Mouse (Mus musculus) MEL (cell line): ENCODE measurements around the gene Nav1. TPM values are rescaled to one million over a fixed set of nuclear protein-coding genes. Genes with fewer than 3 reads are reported as not detected.
A peak's percentile ranks its signal among the peaks of the same experiment; 100 is the strongest.

Source experiments
- DNase-seq: peaks from one replicate; pipeline ENCODE4 v3.0.0; 2011; ENCODE audit warnings: low read depth, low spot score
- H3K27ac ChIP-seq: 2 replicates; pipeline ENCODE4 v1.5.1; 2012; ENCODE audit warnings: low read depth, mild to moderate bottlenecking, control low read depth, low read length, moderate library complexity; ENCODE audit not compliant: control insufficient read depth
- H3K27me3 ChIP-seq, 2 experiments: fragments of 150-350 bp in 1 of 2; sonication (generic) in 1 of 2; 2 replicates each; pipeline ENCODE4 v1.6.1; 2012; ENCODE audit warnings: low read length in 2 of 2, mild to moderate bottlenecking in 2 of 2, improper control_type of control experiment in 1 of 2, moderate library complexity in 1 of 2; ENCODE audit not compliant: insufficient read depth in 2 of 2, control insufficient read depth in 1 of 2
- H3K36me3 ChIP-seq, 2 experiments: 2 replicates each; pipeline ENCODE4 v1.6.1; 2012 to 2014; ENCODE audit warnings: low read length in 2 of 2, improper control_type of control experiment in 1 of 2, inconsistent platforms in 1 of 2, mild to moderate bottlenecking in 1 of 2; ENCODE audit not compliant: insufficient read depth in 2 of 2, control insufficient read depth in 1 of 2
- H3K4me1 ChIP-seq, 2 experiments: fragments of 150-350 bp in 1 of 2; sonication (generic) in 1 of 2; 2 replicates each; pipeline ENCODE4 v1.6.1; 2012; ENCODE audit warnings: low read length in 2 of 2, improper control_type of control experiment in 1 of 2, mild to moderate bottlenecking in 1 of 2; ENCODE audit not compliant: insufficient read depth in 2 of 2, control insufficient read depth in 1 of 2
- H3K4me3 ChIP-seq, 2 experiments: fragments of 150-350 bp in 1 of 2; sonication (generic) in 1 of 2; 2 replicates each; pipeline ENCODE4 v1.5.1; 2012; ENCODE audit warnings: low read depth in 2 of 2, low read length in 2 of 2, mild to moderate bottlenecking in 2 of 2, moderate library complexity in 2 of 2, control low read depth in 1 of 2, improper control_type of control experiment in 1 of 2; ENCODE audit not compliant: control insufficient read depth in 1 of 2, insufficient read depth in 1 of 2
- H3K79me2 ChIP-seq: 2 replicates; pipeline ENCODE4 v1.6.1; 2012; ENCODE audit warnings: mild to moderate bottlenecking, low read length, moderate library complexity; ENCODE audit not compliant: control insufficient read depth, poor library complexity, insufficient read depth
- H3K9ac ChIP-seq: 2 replicates; pipeline ENCODE4 v1.6.1; 2012; ENCODE audit warnings: low read depth, mild to moderate bottlenecking, control low read depth, low read length, moderate library complexity; ENCODE audit not compliant: control insufficient read depth, poor library complexity, severe bottlenecking
- H3K9me3 ChIP-seq: fragments of 150-350 bp; sonication (generic); replicated peaks from 2 replicates; pipeline ENCODE4 v1.6.1; 2012; ENCODE audit warnings: mild to moderate bottlenecking, low read length, improper control_type of control experiment, moderate library complexity; ENCODE audit not compliant: insufficient read depth
- BHLHE40 ChIP-seq: IDR thresholded peaks from 2 replicates; pipeline ENCODE4 v1.6.1; 2012; ENCODE audit warnings: low read depth, mild to moderate bottlenecking, inconsistent platforms, low read length, improper control_type of control experiment, borderline replicate concordance
- CHD1 ChIP-seq: IDR thresholded peaks from 2 replicates; pipeline ENCODE4 v1.6.1; 2012; ENCODE audit warnings: low read depth, mild to moderate bottlenecking, inconsistent platforms, low read length, improper control_type of control experiment
- ELF1 ChIP-seq: IDR thresholded peaks from 2 replicates; pipeline ENCODE4 v1.6.1; 2014; ENCODE audit warnings: low read depth, mild to moderate bottlenecking, inconsistent platforms, low read length, improper control_type of control experiment, moderate library complexity
- EP300 ChIP-seq, 2 experiments: IDR thresholded peaks; 2 replicates each; pipeline ENCODE4 v1.6.1; 2011; ENCODE audit warnings: improper control_type of control experiment in 2 of 2, low read length in 2 of 2, low read depth in 1 of 2, mild to moderate bottlenecking in 1 of 2
- HCFC1 ChIP-seq: IDR thresholded peaks from 2 replicates; pipeline ENCODE4 v1.6.1; 2012; ENCODE audit warnings: low read depth, mild to moderate bottlenecking, inconsistent platforms, low read length, improper control_type of control experiment, moderate library complexity
- JUND ChIP-seq: IDR thresholded peaks from 2 replicates; pipeline ENCODE4 v1.6.1; 2011; ENCODE audit warnings: low read depth, mild to moderate bottlenecking, improper control_type of control experiment, low read length
- KAT2A ChIP-seq: conservative IDR thresholded peaks from 2 replicates; pipeline ENCODE4 v1.6.1; 2012; ENCODE audit warnings: low read depth, low read length, improper control_type of control experiment, inconsistent platforms
- MAX ChIP-seq: IDR thresholded peaks from 2 replicates; pipeline ENCODE4 v1.6.1; 2011; ENCODE audit warnings: low read length, improper control_type of control experiment
- MEF2A ChIP-seq: IDR thresholded peaks from 2 replicates; pipeline ENCODE4 v1.6.1; 2014; ENCODE audit warnings: low read depth, mild to moderate bottlenecking, inconsistent platforms, low read length, improper control_type of control experiment; ENCODE audit not compliant: poor library complexity, insufficient replicate concordance, severe bottlenecking; ENCODE audit errors: extremely low read depth
- MXI1 ChIP-seq: IDR thresholded peaks from 2 replicates; pipeline ENCODE4 v1.6.1; 2011; ENCODE audit warnings: mild to moderate bottlenecking, low read depth, low read length, improper control_type of control experiment
- NELFE ChIP-seq: IDR thresholded peaks from 2 replicates; pipeline ENCODE4 v1.6.1; 2011; ENCODE audit warnings: low read depth, low read length, improper control_type of control experiment
- POLR2A ChIP-seq, 2 experiments: IDR thresholded peaks; 2 replicates each; pipeline ENCODE4 v1.6.1; 2011 to 2012; ENCODE audit warnings: low read length in 2 of 2, mild to moderate bottlenecking in 2 of 2, control low read depth in 1 of 2, improper control_type of control experiment in 1 of 2, low read depth in 1 of 2, moderate library complexity in 1 of 2; ENCODE audit not compliant: control insufficient read depth in 1 of 2, insufficient read depth in 1 of 2, poor library complexity in 1 of 2
- SMC3 ChIP-seq: IDR thresholded peaks from 2 replicates; pipeline ENCODE4 v1.6.1; 2011; ENCODE audit warnings: low read depth, low read length, improper control_type of control experiment
- TAL1 ChIP-seq: IDR thresholded peaks from 2 replicates; pipeline ENCODE4 v1.6.1; 2012; ENCODE audit warnings: mild to moderate bottlenecking, inconsistent platforms, low read length, moderate library complexity, mixed read lengths
- UBTF ChIP-seq: IDR thresholded peaks from 2 replicates; pipeline ENCODE4 v1.6.1; 2012; ENCODE audit warnings: low read depth, mild to moderate bottlenecking, inconsistent platforms, low read length, improper control_type of control experiment, moderate library complexity, borderline replicate concordance; ENCODE audit not compliant: insufficient read depth
- USF1 ChIP-seq: IDR thresholded peaks from 2 replicates; pipeline ENCODE4 v1.6.1; 2014; ENCODE audit warnings: low read depth, mild to moderate bottlenecking, inconsistent platforms, low read length, improper control_type of control experiment, moderate library complexity
- USF2 ChIP-seq, 2 experiments: IDR thresholded peaks; 2 replicates each; pipeline ENCODE4 v1.6.1; 2011 to 2012; ENCODE audit warnings: improper control_type of control experiment in 2 of 2, low read length in 2 of 2, borderline replicate concordance in 1 of 2, inconsistent platforms in 1 of 2, low read depth in 1 of 2, mild to moderate bottlenecking in 1 of 2; ENCODE audit not compliant: insufficient read depth in 1 of 2
- ZKSCAN1 ChIP-seq: IDR thresholded peaks from 2 replicates; pipeline ENCODE4 v1.6.1; 2012; ENCODE audit warnings: low read depth, mild to moderate bottlenecking, inconsistent platforms, low read length, improper control_type of control experiment, moderate library complexity
- ZNF384 ChIP-seq: IDR thresholded peaks from 2 replicates; pipeline ENCODE4 v1.6.1; 2012; ENCODE audit warnings: low read depth, mild to moderate bottlenecking, inconsistent platforms, low read length, improper control_type of control experiment
- polyA plus RNA-seq, 2 experiments: library from polyadenylated mRNA; stranded (reverse) in 1 of 2; unstranded in 1 of 2; fragments of >175 nt in 1 of 2; fragments of >200 nt in 1 of 2; gene quantifications; 2 replicates each; pipeline versions ENCODE4 v1.2.1 to v1.2.4; 2012; ENCODE audit warnings: low replicate concordance in 2 of 2, low read depth in 1 of 2; ENCODE audit not compliant: insufficient read length in 2 of 2, insufficient read depth in 1 of 2, missing spikeins in 1 of 2
- total RNA-seq: library from RNA; depleted of rRNA; stranded (reverse); fragments of 300-350 nt; gene quantifications from 2 replicates; pipeline ENCODE4 v1.2.3, GENCODE M21; 2012

Gene Nav1
- total and polyA plus RNA-seq, 3 experiments, result 0.89 to 9.6 TPM; not detected in 1

- peak; percentile 49; the same call in 1 of the 2 replicates for TF ChIP-seq ELF1
- TF ChIP-seq NELFE, result no peak
- no peak for TF ChIP-seq MAX
- no peak for TF ChIP-seq ZKSCAN1
- no peak for TF ChIP-seq BHLHE40
- no peak for TF ChIP-seq TAL1
- 0 out of 4 replicates have a peak, but pooled peaks of 1 of the 2 experiments have one; percentile 32 for TF ChIP-seq EP300 (IDR thresholded peaks at IDR 0.05; ENCODE audit: low read depth in 1 of 2, low read length in 2 of 2)
- no peak for TF ChIP-seq USF2 (IDR thresholded peaks at IDR 0.05; ENCODE audit: borderline replicate concordance in 1 of 2, insufficient read depth in 1 of 2, low read depth in 1 of 2, low read length in 2 of 2)
Measured at GRCm38 (mm10) chr1:135619932-135620391, 12.9 kb upstream of the Nav1 start (continued).

- Histone ChIP-seq H3K4me3 (no peak overlapping the region), H3K9ac (no peak overlapping the region), H3K4me1 (0 out of 4 replicates have a peak, but pooled peaks cover 0 to 2% of the 10 kb centered on the region in 2 experiments)
- no peak for TF ChIP-seq SMC3
- TF ChIP-seq MXI1, result no peak
- no peak for TF ChIP-seq ZKSCAN1
- no peak for TF ChIP-seq ZNF384
- no peak for TF ChIP-seq MEF2A
- no peak for TF ChIP-seq UBTF
- TF ChIP-seq KAT2A, result no peak
- TF ChIP-seq CHD1, result no peak
- TF ChIP-seq JUND, result no peak
- TF ChIP-seq USF1, result no peak
- no peak for TF ChIP-seq HCFC1
- TF ChIP-seq POLR2A (IDR thresholded peaks at IDR 0.05; ENCODE audit: control insufficient read depth in 1 of 2, insufficient read depth in 1 of 2, low read depth in 1 of 2, low read length in 2 of 2, poor library complexity in 1 of 2), result no peak
- TF ChIP-seq, all 39 proteins: peak for 0
- H3K79me2 ChIP-seq, result no peaks in the 10 kb centered on the region
- no peaks in the 10 kb centered on the region for H3K9me3 ChIP-seq
- peaks cover 0 to 3% of the 10 kb centered on the region in 2 experiments; a peak in 1 of 4 replicates for H3K36me3 ChIP-seq
- DNase-seq, result no peak
- no peak overlapping the region for H3K27ac ChIP-seq
- H3K27me3 ChIP-seq, result no peaks in the 10 kb centered on the region
Measured at GRCm38 (mm10) chr1:135619130-135619529, 12.0 kb upstream of the Nav1 start.
